Mouse (Mus musculus) B cell, adult 67 days (primary cell): ENCODE results near the gene M6pr. TPM values are rescaled to one million over a fixed set of nuclear protein-coding genes. Genes with fewer than 3 reads are reported as not detected.

Source experiments
- total RNA-seq, 2 experiments: library from RNA; stranded (reverse); gene quantifications; 4 replicates each; pipeline ENCODE4 v1.2.4; 2023

Gene M6pr
- 100 to 1,000 TPM; 140 TPM for total RNA-seq

DNA sequence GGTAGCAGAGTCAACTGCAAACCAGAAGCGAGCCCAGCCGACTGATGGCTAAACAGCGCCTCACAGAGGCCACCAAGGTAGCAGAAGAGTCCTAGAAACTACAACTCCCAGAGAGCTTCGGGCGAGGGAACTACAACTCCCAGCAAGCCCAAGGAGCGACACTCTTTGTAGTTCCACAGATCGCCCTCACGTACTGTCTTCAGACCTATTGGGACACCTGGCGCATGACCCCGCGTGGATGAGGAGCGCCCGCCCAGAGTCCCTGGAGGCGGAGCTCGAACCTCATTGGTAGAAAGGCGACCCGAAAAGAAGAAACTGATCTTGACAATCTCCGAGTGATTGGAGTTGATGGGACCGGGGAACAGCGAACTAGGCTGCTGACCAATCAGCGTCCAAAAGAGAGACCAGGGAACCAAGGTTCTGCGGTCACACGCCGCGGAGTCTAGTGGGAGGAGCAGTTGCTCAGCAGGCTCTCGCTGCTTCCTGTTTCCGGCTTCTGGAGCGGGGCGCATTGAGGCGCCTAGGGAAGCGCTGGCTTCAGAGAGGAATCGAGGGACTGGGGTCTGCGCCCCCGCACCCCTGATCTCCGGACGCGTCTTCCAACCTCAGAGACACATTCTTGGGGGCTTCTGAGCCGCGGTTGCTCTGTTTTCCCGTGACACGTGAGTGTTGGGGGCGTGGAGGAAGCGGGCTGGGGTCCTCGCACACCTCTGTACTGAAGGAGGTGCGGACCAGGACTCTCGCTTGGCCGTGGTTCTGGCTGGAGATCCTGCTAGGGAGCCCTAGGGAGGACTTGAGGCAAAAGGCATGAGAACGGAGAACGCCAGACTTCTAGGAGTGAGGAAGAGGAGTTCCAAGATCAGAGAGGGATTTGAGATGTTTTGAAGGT lies at the start of gene M6pr:
Gene M6pr, plus strand, starts transcription at position 216 of the 889 bp plus-strand sequence.

GRCm38 (mm10) chr6:122282782-122283181 lies 25.7 kb upstream of the M6pr start, which contains the start of gene Klrg1:
TSS of gene Klrg1 (minus strand) at chr6:122282882.

DNA sequence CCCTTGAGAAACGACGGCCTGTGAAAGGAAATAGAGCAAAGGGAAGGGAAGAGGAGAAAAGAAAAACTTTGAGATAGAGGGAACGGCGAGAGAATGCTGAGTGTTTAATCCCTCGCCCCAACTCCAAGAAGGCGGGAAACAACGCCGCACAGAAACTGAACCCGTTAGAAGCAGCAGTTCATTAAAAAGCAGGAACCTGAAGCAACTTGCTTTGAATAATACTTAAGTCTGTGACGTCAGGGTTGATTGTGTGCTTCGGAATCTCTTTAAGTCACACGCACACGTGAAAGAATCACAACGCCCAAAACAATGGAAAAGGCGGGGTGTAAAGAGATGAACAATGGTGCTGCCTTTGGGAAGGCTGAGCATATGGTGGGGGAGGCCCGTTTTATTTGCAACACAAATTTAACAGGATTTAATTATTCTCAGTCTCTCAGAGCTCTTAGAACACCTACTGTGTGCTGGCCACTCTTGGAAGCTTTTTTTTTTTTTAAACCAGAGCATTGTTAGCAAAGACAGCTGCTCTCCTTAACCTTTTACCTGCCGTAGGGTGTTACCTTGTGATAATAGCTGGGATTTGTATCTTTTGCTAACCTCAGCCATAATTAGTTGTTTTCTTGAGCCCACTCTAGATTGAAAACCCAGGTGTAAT lies 32.0 kb downstream of the M6pr start, which contains the start of gene Phc1:
Gene Phc1, minus strand, starts transcription at position 213 of the 652 bp plus-strand sequence.

Other genes starting within 250 kb of the M6pr start
- gene Klrg1, start 25.8 kb upstream of the M6pr start, total RNA-seq, result not detected
- 10 to 100 TPM; 40.7 to 45.5 TPM for gene Phc1, start 31.8 kb downstream of the M6pr start, total RNA-seq
- gene Rimklb, start 190.0 kb downstream of the M6pr start, total RNA-seq, result not detected
- not detected for gene Mfap5, start 197.1 kb downstream of the M6pr start, total RNA-seq
- gene Aicda, start 245.1 kb downstream of the M6pr start, total RNA-seq, result 1 to 10 TPM; 1.3 to 1.7 TPM